Mouse (Mus musculus): Measurements from ENCODE around the gene Wdr90.

- no peak for TF ChIP-seq CTCF (IDR thresholded peaks at IDR 0.05; ENCODE audit: low read depth)
- TF ChIP-seq EP300 (IDR thresholded peaks at IDR 0.05; ENCODE audit: low read depth), result no peak
Measured at GRCm38 (mm10) chr17:25872676-25873075, 11.4 kb upstream of the Wdr90 start.

Measured in liver, postnatal 0 days (tissue).